Mouse (Mus musculus): Measurements from ENCODE around the gene Wee1. TPM values are rescaled to one million over a fixed set of nuclear protein-coding genes. Genes with fewer than 3 reads are reported as not detected.

Wee1 gene
- polyA plus RNA-seq, 1 experiment from 2014 or later = 24.0 TPM

- no peak for DNase-seq (ENCODE audit: low spot score)
- no peaks in the 10 kb centered on the region for H3K27me3 ChIP-seq (ENCODE audit: insufficient read depth, poor library complexity, severe bottlenecking)
- H3K36me3 ChIP-seq = no peaks in the 10 kb centered on the region
- H3K27ac ChIP-seq = no peak overlapping the region
- H3K4me1 ChIP-seq (replicated peaks) = 0 out of 2 replicates have a peak, but pooled peaks cover 3% of the 10 kb centered on the region
- H3K9me3 ChIP-seq = no peaks in the 10 kb centered on the region
- no peak overlapping the region for H3K4me3 ChIP-seq
- WGBS = 58% methylated on average over 8 of the region's 8 CpGs
These were observed 44.4 kb downstream of the Wee1 start for GRCm38 (mm10) chr7:110166233-110166632.

GRCm38 (mm10) chr7:110179208-110179607 is 57.4 kb downstream of the Wee1 start:
- H3K9me3 ChIP-seq = no peaks in the 10 kb centered on the region
- no peaks in the 10 kb centered on the region for H3K27me3 ChIP-seq (ENCODE audit: insufficient read depth, poor library complexity, severe bottlenecking)
- no peak overlapping the region for H3K27ac ChIP-seq
- DNase-seq (ENCODE audit: low spot score) = no peak
- H3K4me1 ChIP-seq (replicated peaks) = no peaks in the 10 kb centered on the region
- H3K4me3 ChIP-seq = no peak overlapping the region
- WGBS = 90% methylated on average over 7 of the region's 7 CpGs
- H3K36me3 ChIP-seq = no peaks in the 10 kb centered on the region

- no peak overlapping the region for H3K4me3 ChIP-seq
- H3K27ac ChIP-seq = no peak overlapping the region
- H3K27me3 ChIP-seq (ENCODE audit: insufficient read depth, poor library complexity, severe bottlenecking) = no peaks in the 10 kb centered on the region
- no peaks in the 10 kb centered on the region for H3K9me3 ChIP-seq
- no peaks in the 10 kb centered on the region for H3K4me1 ChIP-seq (replicated peaks)
- DNase-seq (ENCODE audit: low spot score) = no peak
- H3K36me3 ChIP-seq = no peaks in the 10 kb centered on the region
These were observed 58.8 kb downstream of the Wee1 start for GRCm38 (mm10) chr7:110180613-110181012.

- no peak for DNase-seq (ENCODE audit: low spot score)
- WGBS = 66% methylated on average over 8 of the region's 8 CpGs
- no peaks in the 10 kb centered on the region for H3K27me3 ChIP-seq (ENCODE audit: insufficient read depth, poor library complexity, severe bottlenecking)
- no peaks in the 10 kb centered on the region for H3K9me3 ChIP-seq
- H3K36me3 ChIP-seq = no peaks in the 10 kb centered on the region
- no peaks in the 10 kb centered on the region for H3K4me1 ChIP-seq (replicated peaks)
- no peak overlapping the region for H3K4me3 ChIP-seq
- H3K27ac ChIP-seq = no peak overlapping the region
These were observed 59.6 kb downstream of the Wee1 start for GRCm38 (mm10) chr7:110181446-110181845.

GRCm38 (mm10) chr7:110184608-110185007 is 62.8 kb downstream of the Wee1 start:
- 86% methylated on average over 3 of the region's 3 CpGs for WGBS
- DNase-seq (ENCODE audit: low spot score) = no peak
- Histone ChIP-seq H3K4me3 (no peak overlapping the region), H3K27ac (no peak overlapping the region), H3K27me3 (ENCODE audit: insufficient read depth, poor library complexity, severe bottlenecking) (no peaks in the 10 kb centered on the region), H3K36me3 (no peaks in the 10 kb centered on the region), H3K4me1 (replicated peaks) (no peaks in the 10 kb centered on the region), H3K9me3 (no peaks in the 10 kb centered on the region)

- DNase-seq (ENCODE audit: low spot score) = no peak
- Histone ChIP-seq H3K27me3 (ENCODE audit: insufficient read depth, poor library complexity, severe bottlenecking) (no peaks in the 10 kb centered on the region), H3K36me3 (no peaks in the 10 kb centered on the region), H3K4me3 (no peak overlapping the region), H3K27ac (no peak overlapping the region), H3K9me3 (no peaks in the 10 kb centered on the region), H3K4me1 (replicated peaks) (no peaks in the 10 kb centered on the region; the same call in 1 of the 2 replicates)
- 61% methylated on average over 7 of the region's 7 CpGs for WGBS
These were observed 68.1 kb downstream of the Wee1 start for GRCm38 (mm10) chr7:110189951-110190350.

Other genes with a start within 250 kb of the Wee1 start
- gene Dennd5a, start 161.6 kb upstream of the Wee1 start, polyA plus RNA-seq (2016; fragmentation: Nextera tagmentation; extraction: Ambion mirVana) = 26.9 and 28.8 TPM in 2 replicates
- gene Tmem41b, start 135.1 kb upstream of the Wee1 start, polyA plus RNA-seq (2016; fragmentation: Nextera tagmentation; extraction: Ambion mirVana) = 65.7 and 75.1 TPM in 2 replicates
- 41.1 and 52.5 TPM in 2 replicates for gene Ipo7, start 103.8 kb upstream of the Wee1 start, polyA plus RNA-seq (2016; fragmentation: Nextera tagmentation; extraction: Ambion mirVana)
- 23.8 and 25.9 TPM in 2 replicates for gene Zfp143, start 60.8 kb upstream of the Wee1 start, polyA plus RNA-seq (2016; fragmentation: Nextera tagmentation; extraction: Ambion mirVana)
- gene Swap70, start 99.7 kb downstream of the Wee1 start, polyA plus RNA-seq (2016; fragmentation: Nextera tagmentation; extraction: Ambion mirVana) = 18.1 and 26.6 TPM in 2 replicates

Measured in hindbrain, embryonic 10.5 days (tissue).